Mouse (Mus musculus) kidney, adult 2 months (tissue): ENCODE data around the gene Gtf2h4. TPM values are rescaled to one million over a fixed set of nuclear protein-coding genes. Genes with fewer than 3 reads are reported as not detected.

Source experiments
- DNase-seq: peaks from one replicate; pipeline ENCODE4 v3.0.0; 2021
- H3K27ac ChIP-seq: fragments of 200-500 bp; 2 replicates; pipeline ENCODE4 v1.5.1; 2012; ENCODE audit warnings: low read depth, low read length, control low read depth, inconsistent platforms; ENCODE audit not compliant: insufficient read depth
- H3K27me3 ChIP-seq: fragments of 200-500 bp; replicated peaks from 2 replicates; pipeline ENCODE4 v1.6.1; 2012; ENCODE audit warnings: mild to moderate bottlenecking, moderate library complexity, low read length, inconsistent platforms; ENCODE audit not compliant: control insufficient read depth, insufficient read depth
- H3K36me3 ChIP-seq: fragments of 200-500 bp; 2 replicates; pipeline ENCODE4 v1.6.1; 2012; ENCODE audit warnings: mild to moderate bottlenecking, moderate library complexity, low read length, inconsistent platforms; ENCODE audit not compliant: control insufficient read depth, insufficient read depth
- H3K4me1 ChIP-seq: fragments of 200-500 bp; 2 replicates; pipeline ENCODE4 v1.6.1; 2011; ENCODE audit warnings: low read length; ENCODE audit not compliant: control insufficient read depth, insufficient read depth
- H3K4me3 ChIP-seq: fragments of 200-500 bp; 2 replicates; pipeline ENCODE4 v1.5.1; 2011; ENCODE audit warnings: mild to moderate bottlenecking, low read depth, low read length, control low read depth; ENCODE audit not compliant: insufficient read depth
- CTCF ChIP-seq: fragments of 200-500 bp; conservative IDR thresholded peaks from 2 replicates; pipeline ENCODE4 v1.5.1; 2011; ENCODE audit warnings: low read depth, mild to moderate bottlenecking, control low read depth, low read length, moderate library complexity, mixed read lengths; ENCODE audit not compliant: insufficient read depth, insufficient read length
- POLR2A ChIP-seq: fragments of 200-500 bp; IDR thresholded peaks from one replicate; pipeline ENCODE4 v1.6.1; 2011; ENCODE audit warnings: low read depth, low read length, control low read depth
- WGBS: fragments of 180-500 bp; shearing (Covaris S2); methylation state at CpG from one replicate; pipeline ENCODE4 v1.1.7; 2018; 5-methylcytosine and 5-hydroxymethylcytosine counted together
- polyA plus RNA-seq: library from polyadenylated mRNA; depleted of rRNA; stranded (reverse); fragments of >200 nt; gene quantifications from 2 replicates; pipeline ENCODE4 v1.2.3, GENCODE M21; 2012; rRNA removed

Gtf2h4 gene
- polyA plus RNA-seq, 1 experiment = 29.1 TPM

DNA sequence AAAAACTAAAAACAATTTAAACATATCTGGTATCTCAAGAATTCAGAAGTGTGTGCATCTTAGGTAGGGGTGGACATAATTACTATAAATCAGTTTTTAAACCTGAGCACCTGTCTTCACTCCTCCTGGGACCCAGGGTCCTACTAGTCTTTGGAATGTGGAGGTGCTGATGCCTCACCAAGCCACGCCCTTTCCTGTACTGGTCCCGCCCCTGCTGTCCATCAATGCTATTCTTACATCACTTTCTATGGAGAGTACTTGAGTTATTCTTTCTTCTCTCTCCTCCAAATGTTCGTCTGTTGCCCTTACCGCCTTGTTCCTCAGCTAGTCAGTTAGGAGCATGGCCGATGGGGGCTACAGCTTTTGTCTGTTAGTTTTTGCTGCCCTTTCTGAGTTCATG lies 37.2 kb downstream of the Gtf2h4 start:
- Histone ChIP-seq H3K27me3 (no peaks in the 10 kb centered on the region), H3K4me1 (no peaks in the 10 kb centered on the region; the same call in 1 of the 2 replicates), H3K4me3 (no peak overlapping the region), H3K36me3 (no peaks in the 10 kb centered on the region), H3K27ac (no peak overlapping the region)
- TF ChIP-seq CTCF = no peak
- no peak for TF ChIP-seq POLR2A
- WGBS = 46% methylated on average over 5 of the region's 5 CpGs
- DNase-seq = peak; percentile 30

DNA sequence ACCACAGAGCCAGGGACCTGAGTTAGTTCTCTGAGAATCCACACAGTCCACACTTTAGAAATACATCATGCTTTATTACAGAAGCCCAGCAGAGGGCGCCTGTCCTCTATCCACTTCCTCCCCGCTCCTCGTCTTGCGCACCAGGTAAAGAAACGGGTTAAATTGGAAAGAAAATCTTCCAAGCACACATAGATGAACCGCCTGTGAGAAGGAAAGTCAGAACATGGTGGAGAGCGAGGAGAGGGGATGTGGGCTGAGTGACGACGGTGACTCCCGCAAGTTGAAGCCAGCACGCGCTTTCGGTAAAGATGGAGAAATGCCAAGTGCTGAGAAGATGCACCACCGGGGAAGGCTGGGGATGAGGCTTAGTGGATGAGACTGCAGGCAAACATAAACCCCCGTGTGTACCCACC lies 37.8 kb downstream of the Gtf2h4 start:
- H3K4me1 ChIP-seq = no peaks in the 10 kb centered on the region; the same call in 1 of the 2 replicates
- H3K27ac ChIP-seq = no peak overlapping the region
- H3K4me3 ChIP-seq = peak overlapping the region; percentile 46
- H3K36me3 ChIP-seq = no peaks in the 10 kb centered on the region
- H3K27me3 ChIP-seq = no peaks in the 10 kb centered on the region
- TF ChIP-seq POLR2A (no peak), CTCF (peak; percentile 72)
- DNase-seq = peak; percentile 81
- under 1% methylated on average over 15 of the region's 15 CpGs for WGBS

- no peaks in the 10 kb centered on the region; the same call in 1 of the 2 replicates for H3K4me1 ChIP-seq
- WGBS = 73% methylated on average over 3 of the region's 3 CpGs
Observed at GRCm38 (mm10) chr17:35635202-35635601, 38.3 kb downstream of the Gtf2h4 start.

DNA sequence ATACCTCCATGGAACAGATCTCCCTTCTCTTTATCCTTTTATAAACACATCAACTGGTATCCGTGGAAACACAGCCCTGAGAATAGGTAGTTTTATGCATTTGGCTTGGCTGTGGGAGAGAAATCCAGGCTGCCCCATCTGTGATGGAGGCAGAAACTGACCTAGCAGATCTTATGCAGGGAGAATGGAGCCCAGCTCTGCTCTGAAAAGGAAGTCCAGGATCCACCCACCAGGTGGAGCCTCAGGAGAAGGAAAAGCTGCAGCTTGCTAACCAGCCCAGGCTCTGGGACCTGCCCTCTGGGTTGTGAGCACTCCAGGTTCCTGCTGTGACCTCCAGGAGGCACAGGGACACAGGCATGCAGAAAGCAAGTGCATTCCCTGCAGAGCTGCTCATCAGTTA lies 39.5 kb downstream of the Gtf2h4 start:
- no peaks in the 10 kb centered on the region for H3K27me3 ChIP-seq
- no peaks in the 10 kb centered on the region; the same call in 1 of the 2 replicates for H3K4me1 ChIP-seq
- DNase-seq = peak; percentile 56
- no peaks in the 10 kb centered on the region for H3K36me3 ChIP-seq
- TF ChIP-seq CTCF = peak; percentile 51; the same call in 1 of the 2 replicates
- no peak for TF ChIP-seq POLR2A
- 22% methylated on average over 1 of the region's 1 CpGs for WGBS
- H3K4me3 ChIP-seq = no peak overlapping the region
- no peak overlapping the region for H3K27ac ChIP-seq

More at GRCm38 (mm10) chr17:35635202-35635601, 38.3 kb downstream of the Gtf2h4 start:
- TF ChIP-seq CTCF = 0 out of 2 replicates have a peak, but pooled peaks have one; percentile 24
- TF ChIP-seq POLR2A = no peak
- Histone ChIP-seq H3K27me3 (no peaks in the 10 kb centered on the region), H3K36me3 (no peaks in the 10 kb centered on the region), H3K4me3 (no peak overlapping the region), H3K27ac (no peak overlapping the region)
- DNase-seq = no peak

DNA sequence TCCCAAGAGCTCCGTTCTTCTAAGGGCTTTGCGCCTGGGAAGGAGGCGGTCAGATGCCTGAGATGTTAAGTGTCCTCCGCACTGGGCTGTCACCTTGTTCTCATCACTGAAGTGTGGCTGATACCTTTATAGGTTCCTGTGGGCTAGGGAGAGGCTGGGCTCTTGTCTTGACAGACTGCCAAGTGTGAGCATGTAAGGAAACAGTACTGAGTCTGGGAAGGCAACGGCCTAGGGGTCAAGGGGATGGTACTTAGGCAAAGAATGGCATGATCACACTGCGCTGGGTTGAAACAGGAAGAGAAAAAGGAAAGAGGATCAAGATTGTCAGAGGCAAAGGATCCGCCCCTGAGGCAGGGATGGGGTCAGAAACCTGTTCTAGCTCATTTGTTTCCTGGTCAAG lies 47.0 kb downstream of the Gtf2h4 start, which contains the start of gene Gm9573:
Gene Gm9573 (minus strand): TSS at position 101 of the 400 bp plus-strand sequence.
- H3K4me3 ChIP-seq = no peak within 1 kb of the TSS
- H3K36me3 ChIP-seq = no peaks in the 10 kb centered on the region
- H3K27me3 ChIP-seq = no peaks in the 10 kb centered on the region
- TF ChIP-seq POLR2A (no peak), CTCF (no peak)
- no peaks in the 10 kb centered on the region for H3K4me1 ChIP-seq
- no peak for DNase-seq
- 79% methylated on average over 7 of the region's 7 CpGs for WGBS
- H3K27ac ChIP-seq = no peak within 1 kb of the TSS

Other genes starting within 250 kb of the Gtf2h4 start
- gene H2-Q6, start 248.9 kb downstream of the Gtf2h4 start, polyA plus RNA-seq = 72.1 and 84.0 TPM in 2 replicates
- 112 and 139 TPM in 2 replicates for gene H2-Q7, start 234.6 kb downstream of the Gtf2h4 start, polyA plus RNA-seq
- 6.7 and 8.3 TPM in 2 replicates for gene H2-Q10, start 203.7 kb downstream of the Gtf2h4 start, polyA plus RNA-seq
- not detected in 2 replicates for gene Pou5f1, start 167.7 kb downstream of the Gtf2h4 start, polyA plus RNA-seq
- 5.6 and 6.0 TPM in 2 replicates for gene Tcf19, start 156.9 kb downstream of the Gtf2h4 start, polyA plus RNA-seq
- gene Cchcr1, start 156.6 kb downstream of the Gtf2h4 start, polyA plus RNA-seq = 6.9 and 7.5 TPM in 2 replicates
- gene Psors1c2, start 140.5 kb downstream of the Gtf2h4 start, polyA plus RNA-seq = 0.19 and 0.38 TPM in 2 replicates
- gene Cdsn, start 121.6 kb downstream of the Gtf2h4 start, polyA plus RNA-seq = 0.67 and 1.3 TPM in 2 replicates
- gene 2300002M23Rik, start 106.3 kb downstream of the Gtf2h4 start, polyA plus RNA-seq = 0.07 and 0.08 TPM in 2 replicates
- gene Sfta2, start 72.2 kb downstream of the Gtf2h4 start, polyA plus RNA-seq = 0.80 and 1.3 TPM in 2 replicates
- not detected in 2 replicates for gene Gm9573, start 47.1 kb downstream of the Gtf2h4 start, polyA plus RNA-seq
- gene Mucl3, start 30.0 kb downstream of the Gtf2h4 start, polyA plus RNA-seq = not detected in 2 replicates
- gene Vars2, start 6.1 kb downstream of the Gtf2h4 start, polyA plus RNA-seq = 21.5 and 31.3 TPM in 2 replicates
- 91.2 and 109 TPM in 2 replicates for gene Ddr1, start 30.9 kb upstream of the Gtf2h4 start, polyA plus RNA-seq
- gene Ier3, start 147.9 kb upstream of the Gtf2h4 start, polyA plus RNA-seq = 26.3 and 28.4 TPM in 2 replicates
- gene Flot1, start 149.5 kb upstream of the Gtf2h4 start, polyA plus RNA-seq = 45.3 and 45.7 TPM in 2 replicates
- gene Tubb5, start 164.6 kb upstream of the Gtf2h4 start, polyA plus RNA-seq = 98.9 and 109 TPM in 2 replicates
- 5.7 TPM in 2 replicates for gene Mdc1, start 167.8 kb upstream of the Gtf2h4 start, polyA plus RNA-seq
- 4.0 and 6.3 TPM in 2 replicates for gene Nrm, start 187.6 kb upstream of the Gtf2h4 start, polyA plus RNA-seq
- 12.4 and 17.8 TPM in 2 replicates for gene Ppp1r18, start 191.9 kb upstream of the Gtf2h4 start, polyA plus RNA-seq
- gene Dhx16, start 206.1 kb upstream of the Gtf2h4 start, polyA plus RNA-seq = 50.1 and 65.0 TPM in 2 replicates
- gene 2310061I04Rik, start 223.7 kb upstream of the Gtf2h4 start, polyA plus RNA-seq = 118 and 132 TPM in 2 replicates
- gene Atat1, start 236.3 kb upstream of the Gtf2h4 start, polyA plus RNA-seq = 42.9 and 54.6 TPM in 2 replicates
- gene Mrps18b, start 242.7 kb upstream of the Gtf2h4 start, polyA plus RNA-seq = 91.4 and 94.1 TPM in 2 replicates
- gene Ppp1r10, start 242.7 kb upstream of the Gtf2h4 start, polyA plus RNA-seq = 24.3 and 26.6 TPM in 2 replicates